Mouse (Mus musculus) retina, postnatal 7 days (tissue): ENCODE measurements around the gene Ptgfrn.

Source experiments
- DNase-seq: peaks from one replicate; pipeline ENCODE4 v3.0.0-alpha.2; 2012; ENCODE audit warnings: low read depth, low spot score

Ptgfrn gene

DNA sequence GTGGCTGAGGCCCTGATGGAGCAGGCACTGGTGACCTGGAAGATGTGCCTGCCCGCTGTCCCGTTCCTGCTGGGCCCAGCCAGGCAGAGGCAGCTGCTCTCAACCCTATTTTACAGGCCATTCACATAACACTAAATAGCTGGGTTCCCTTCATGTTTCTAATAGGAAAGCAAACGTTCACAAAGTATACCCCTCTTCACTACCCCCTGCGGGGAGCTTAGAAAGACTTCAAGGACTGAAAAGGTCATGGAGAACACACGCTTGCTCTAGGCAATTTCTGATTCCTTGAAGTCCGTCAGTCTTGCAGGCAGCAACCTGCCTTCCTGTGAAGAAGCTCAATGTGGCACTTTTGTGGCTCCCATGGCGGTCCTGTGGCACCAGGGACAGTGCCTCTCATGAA lies 68.1 kb downstream of the Ptgfrn start:
- DNase-seq: no peak

GRCm38 (mm10) chr3:101037984-101038545 lies 72.0 kb downstream of the Ptgfrn start:
- DNase-seq: no peak

- no peak for DNase-seq
Measured at GRCm38 (mm10) chr3:101036001-101036400, 74.1 kb downstream of the Ptgfrn start.

GRCm38 (mm10) chr3:101034509-101034908 lies 75.6 kb downstream of the Ptgfrn start:
- DNase-seq: no peak

DNA sequence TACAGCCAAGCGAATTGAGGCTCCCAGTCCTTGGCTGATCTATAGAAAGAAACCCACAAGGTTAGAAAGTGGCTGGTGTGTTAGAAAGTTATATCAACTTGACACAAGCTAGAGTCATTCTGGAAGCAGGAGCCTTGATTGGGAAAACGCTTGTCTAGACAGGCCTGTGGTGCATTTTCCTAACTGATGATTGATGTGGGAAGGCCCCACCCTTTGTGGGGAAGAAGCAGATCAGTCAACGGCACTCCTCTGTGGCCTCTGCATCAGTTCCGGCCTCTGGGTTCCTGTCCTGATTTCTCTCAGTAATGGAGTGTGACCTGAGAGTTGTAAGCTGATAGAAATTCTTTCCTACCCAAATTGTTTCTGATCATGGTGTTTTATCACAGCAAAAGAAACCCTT lies 76.4 kb downstream of the Ptgfrn start:
- no peak for DNase-seq

- DNase-seq: no peak
Measured at GRCm38 (mm10) chr3:101031456-101032142, 78.5 kb downstream of the Ptgfrn start.

GRCm38 (mm10) chr3:101030630-101031029 lies 79.4 kb downstream of the Ptgfrn start:
- DNase-seq: no peak

GRCm38 (mm10) chr3:101029339-101029738 lies 80.7 kb downstream of the Ptgfrn start, which contains the start of gene Cd101:
TSS of gene Cd101 (minus strand) at chr3:101029556.
- DNase-seq: no peak

DNA sequence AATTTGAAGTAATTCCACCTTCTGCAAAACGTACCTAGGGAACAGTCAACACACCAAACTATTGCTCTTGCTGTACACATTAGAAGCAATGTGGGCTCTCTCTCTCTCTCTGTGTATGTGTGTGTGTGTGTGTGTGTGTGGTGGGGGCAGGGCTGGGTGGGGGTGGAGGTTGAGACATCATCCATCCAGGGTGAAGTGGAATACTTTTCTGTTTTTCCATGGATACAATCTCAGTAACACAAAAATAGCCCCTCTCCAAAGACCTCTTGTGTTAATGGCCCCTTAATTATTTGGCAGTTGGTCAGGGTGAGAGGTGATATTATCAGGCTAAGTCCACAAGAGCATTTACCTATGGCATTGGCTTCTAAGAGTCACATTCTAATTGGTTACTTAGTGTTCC lies 83.3 kb downstream of the Ptgfrn start:
- no peak for DNase-seq

GRCm38 (mm10) chr3:101022967-101023366 lies 87.1 kb downstream of the Ptgfrn start:
- DNase-seq: no peak

- DNase-seq: no peak
Measured at GRCm38 (mm10) chr3:101021481-101022051, 88.5 kb downstream of the Ptgfrn start.

GRCm38 (mm10) chr3:101021073-101021472 lies 89.0 kb downstream of the Ptgfrn start:
- no peak for DNase-seq

DNA sequence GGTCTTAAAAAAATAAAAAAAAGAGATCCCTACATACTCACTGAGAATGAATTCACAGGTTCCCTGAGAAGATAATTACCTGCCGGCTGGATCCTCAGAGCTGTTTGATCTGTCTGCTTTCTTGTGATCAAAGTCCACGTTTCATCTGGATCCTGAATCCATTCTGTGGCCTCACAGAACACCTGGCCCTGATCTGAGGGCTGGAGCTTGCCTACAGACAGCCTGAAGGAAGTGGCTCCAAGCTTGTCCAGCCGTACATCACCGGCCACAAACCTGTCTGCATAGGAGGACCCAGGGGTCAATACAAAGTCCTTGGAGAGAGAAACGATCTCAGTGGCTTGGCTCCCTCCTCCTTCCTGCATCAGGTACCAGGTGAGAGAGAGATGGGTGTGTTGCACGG lies 91.6 kb downstream of the Ptgfrn start:
- no peak for DNase-seq

GRCm38 (mm10) chr3:101016050-101016449 lies 94.0 kb downstream of the Ptgfrn start:
- DNase-seq: no peak

- DNase-seq: no peak
Measured at GRCm38 (mm10) chr3:101015254-101015653, 94.8 kb downstream of the Ptgfrn start.

DNA sequence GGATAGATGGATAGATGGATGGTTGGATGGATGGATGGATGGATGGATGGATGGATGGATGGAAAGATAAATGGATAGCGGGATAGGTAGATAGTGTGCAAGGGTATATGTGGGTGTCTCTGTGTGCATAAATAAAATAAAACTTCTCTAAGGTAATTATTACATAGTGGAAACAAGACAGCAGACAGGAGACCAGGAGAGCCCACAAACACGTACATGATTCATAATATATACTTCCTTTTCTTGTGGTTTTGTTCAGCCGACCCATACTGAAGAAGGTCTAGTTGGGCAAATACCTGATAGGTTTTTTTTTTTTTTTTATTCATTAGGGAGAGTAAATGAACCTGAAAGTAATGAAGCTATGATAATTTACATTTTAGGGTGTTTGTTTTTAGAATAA lies 96.5 kb downstream of the Ptgfrn start:
- no peak for DNase-seq

DNA sequence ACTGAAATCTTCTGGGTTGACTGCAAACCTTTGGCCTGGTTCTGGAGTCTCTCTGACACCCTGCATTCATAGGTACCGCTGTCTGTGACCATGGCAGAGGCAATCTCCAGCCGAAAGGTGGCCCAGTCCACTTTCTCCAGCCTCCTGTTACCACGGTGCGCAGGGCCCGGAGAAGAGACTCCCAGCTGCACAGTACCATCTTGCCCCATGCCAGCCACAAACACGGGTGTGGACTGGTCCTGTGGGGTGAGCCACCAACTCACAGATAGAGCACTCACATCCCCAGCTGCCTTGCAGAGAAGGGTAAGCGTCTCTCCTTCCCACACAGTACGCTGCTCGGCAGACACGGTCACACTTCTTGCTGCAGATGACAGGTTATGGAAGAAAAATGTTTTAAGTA lies 97.1 kb downstream of the Ptgfrn start:
- no peak for DNase-seq

- DNase-seq: no peak
Measured at GRCm38 (mm10) chr3:101012597-101012996, 97.5 kb downstream of the Ptgfrn start.

DNA sequence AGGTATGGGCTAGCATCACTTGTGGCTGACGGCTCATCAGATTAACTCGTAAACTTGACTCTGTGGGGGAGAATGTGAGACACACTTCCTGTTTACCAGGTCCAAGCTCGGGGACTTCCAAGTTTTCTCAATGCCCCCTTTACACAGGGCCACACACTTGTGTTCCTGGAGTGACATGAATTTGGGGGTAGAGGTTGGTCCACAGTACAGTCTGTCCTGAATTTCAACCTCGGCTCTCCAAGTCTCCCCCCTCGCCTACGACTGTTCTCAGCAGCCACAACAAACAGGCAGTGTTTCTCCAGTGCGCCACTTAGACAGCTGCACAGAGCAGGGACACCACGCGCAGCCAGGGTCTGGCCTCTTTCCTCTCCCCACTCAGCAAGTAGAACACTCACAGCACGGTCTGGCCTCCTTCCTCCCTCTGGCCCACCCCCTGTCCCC lies 97.9 kb downstream of the Ptgfrn start:
- no peak for DNase-seq

GRCm38 (mm10) chr3:101011203-101011600 lies 98.9 kb downstream of the Ptgfrn start:
- DNase-seq: no peak

DNA sequence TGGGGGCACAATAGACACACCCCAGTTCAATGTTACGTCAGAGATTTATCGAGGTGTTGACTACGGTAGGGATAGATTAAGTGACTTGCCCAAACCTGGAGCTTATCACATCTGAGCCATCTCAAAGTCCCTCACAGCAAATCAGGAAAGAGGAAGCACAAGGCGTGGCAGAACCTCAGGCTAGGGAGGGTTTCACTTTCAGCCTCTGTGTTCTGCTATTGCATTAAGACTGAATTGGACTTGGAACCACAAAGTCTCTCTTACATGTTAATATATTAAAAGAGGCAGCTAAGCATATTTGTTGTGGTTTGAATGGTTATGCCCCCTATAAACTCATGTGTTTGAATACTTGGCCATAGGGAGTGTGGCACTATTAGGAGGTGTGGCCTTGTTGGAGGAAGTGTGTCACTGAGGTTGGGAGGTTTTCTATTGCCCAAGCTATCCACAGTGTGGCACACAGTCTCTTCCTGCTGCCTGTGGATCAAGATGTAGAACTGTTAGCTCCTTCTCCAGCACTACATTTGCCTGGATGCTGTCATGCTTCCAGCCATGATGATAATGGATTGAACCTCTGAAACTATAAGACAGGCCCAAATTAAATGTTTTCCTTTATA lies 99.4 kb downstream of the Ptgfrn start:
- no peak for DNase-seq

GRCm38 (mm10) chr3:101007112-101007782 lies 102.8 kb downstream of the Ptgfrn start:
- DNase-seq: no peak
